Mouse (Mus musculus) E14TG2a.4 (cell line): ENCODE results near the gene Chrm3.
"Not testable (repeated sequence)": the region's sequence is repeated elsewhere in the genome, so short reads cannot be mapped to it uniquely, and the experiment has no call there.

Experiments used
- CTCF ChIP-seq: conservative IDR thresholded peaks from 2 replicates; pipeline ENCODE4 v1.5.1; 2014; ENCODE audit warnings: low read length
- NANOG ChIP-seq: IDR thresholded peaks from 2 replicates; pipeline ENCODE4 v1.6.1; 2014; ENCODE audit warnings: borderline replicate concordance, low read length, mixed read lengths

- TF ChIP-seq CTCF, NANOG: not testable (repeated sequence)
Measured at GRCm38 (mm10) chr13:9834146-9834679, 526.4 kb downstream of the Chrm3 start.
